Mouse (Mus musculus) spleen, adult 18-20 months (tissue): ENCODE results near the gene Btbd35f7.
"Not testable (repeated sequence)": the region's sequence is repeated elsewhere in the genome, so short reads cannot be mapped to it uniquely, and the experiment has no call there.

Experiments used
- DNase-seq, 2 experiments: peaks; one replicate each; pipeline ENCODE4 v3.0.0; 2022; ENCODE audit warnings: mixed read lengths in 2 of 2

The Btbd35f7 gene

DNA sequence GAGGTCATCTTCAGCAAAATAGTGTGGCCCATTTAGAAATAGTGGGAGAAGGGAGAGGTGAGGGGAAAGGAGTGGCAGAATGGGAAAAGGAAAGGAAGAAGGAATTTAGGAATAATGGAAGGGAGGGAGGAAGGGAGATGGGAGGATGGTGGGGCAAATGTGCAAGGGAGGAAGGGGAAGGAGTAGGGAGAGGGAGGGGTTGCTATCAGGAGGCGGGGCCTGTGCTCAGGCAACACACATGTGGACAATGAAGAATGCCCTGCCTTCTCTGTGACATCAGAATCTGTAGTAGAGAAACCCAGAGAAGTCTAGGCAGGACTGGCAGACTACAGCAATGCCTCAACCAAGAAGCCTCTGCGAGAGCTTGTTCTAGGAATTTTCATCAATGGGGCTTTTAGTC lies at the start of gene Btbd35f7:
Btbd35f7 (plus strand) TSS at position 301 of the 400 bp plus-strand sequence.
- not testable (repeated sequence) for DNase-seq
